Mouse (Mus musculus) cerebellum, postnatal 4 days (tissue): ENCODE results near the gene Rpl36-ps4.
"Not testable (repeated sequence)": the region's sequence is repeated elsewhere in the genome, so short reads cannot be mapped to it uniquely, and the experiment has no call there.

ENCODE experiments used
- DNase-seq, 2 experiments: peaks; one replicate each; pipeline ENCODE4 v3.0.0; 2022; ENCODE audit warnings: low spot score in 2 of 2, mixed read lengths in 1 of 2

Gene Rpl36-ps4

DNA sequence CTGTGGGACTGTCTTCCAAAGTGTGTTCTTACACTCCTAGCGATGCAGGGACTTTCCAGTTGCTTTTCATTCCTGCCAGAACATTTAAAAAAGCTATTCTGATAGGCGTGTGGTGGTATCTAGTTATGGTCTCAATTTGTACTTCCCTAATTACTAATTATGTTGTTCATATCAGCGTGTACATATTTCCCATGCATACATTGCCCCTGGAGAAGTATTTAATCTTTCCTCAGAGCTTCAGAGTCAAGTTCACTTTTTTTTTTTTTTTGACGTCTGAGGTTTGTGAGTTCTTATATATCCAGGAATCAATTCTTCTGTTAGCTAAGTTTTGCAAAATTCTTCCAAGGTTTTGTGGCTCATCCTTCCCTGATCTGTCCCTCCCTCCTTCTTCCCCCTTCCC is 15.4 kb downstream of the Rpl36-ps4 start:
- no peak for DNase-seq

DNA sequence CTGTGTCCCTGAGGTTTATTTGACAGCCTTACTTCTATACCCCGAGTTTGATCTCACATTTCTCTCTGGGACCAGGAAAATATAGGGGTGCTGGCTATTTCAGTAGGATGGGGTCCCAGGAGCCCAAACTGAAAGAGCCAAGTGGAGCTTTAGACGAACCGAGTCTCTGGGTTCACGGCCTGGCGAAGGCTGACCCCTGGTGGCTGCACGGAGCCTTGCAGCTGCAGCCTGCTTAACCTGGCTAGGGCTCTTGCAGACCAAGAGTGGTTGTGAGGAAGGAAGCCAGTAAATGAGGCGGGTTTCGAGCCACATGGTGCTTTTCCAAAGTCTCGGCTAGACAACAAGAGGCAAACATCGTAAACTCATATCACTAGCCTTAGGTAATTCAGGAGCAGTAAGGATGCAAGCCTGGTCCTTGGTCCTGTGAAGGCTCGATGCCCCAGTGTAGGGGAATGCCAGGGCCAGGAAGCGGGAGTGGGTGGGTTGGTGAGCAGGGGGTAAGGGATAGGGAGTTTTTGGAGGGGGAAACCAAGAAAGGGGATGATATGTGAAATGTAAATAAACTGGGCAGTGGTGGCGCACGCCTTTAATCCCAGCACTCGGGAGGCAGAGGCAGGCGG is 28.3 kb downstream of the Rpl36-ps4 start:
- peak; percentile 86 to 88 for DNase-seq

DNA sequence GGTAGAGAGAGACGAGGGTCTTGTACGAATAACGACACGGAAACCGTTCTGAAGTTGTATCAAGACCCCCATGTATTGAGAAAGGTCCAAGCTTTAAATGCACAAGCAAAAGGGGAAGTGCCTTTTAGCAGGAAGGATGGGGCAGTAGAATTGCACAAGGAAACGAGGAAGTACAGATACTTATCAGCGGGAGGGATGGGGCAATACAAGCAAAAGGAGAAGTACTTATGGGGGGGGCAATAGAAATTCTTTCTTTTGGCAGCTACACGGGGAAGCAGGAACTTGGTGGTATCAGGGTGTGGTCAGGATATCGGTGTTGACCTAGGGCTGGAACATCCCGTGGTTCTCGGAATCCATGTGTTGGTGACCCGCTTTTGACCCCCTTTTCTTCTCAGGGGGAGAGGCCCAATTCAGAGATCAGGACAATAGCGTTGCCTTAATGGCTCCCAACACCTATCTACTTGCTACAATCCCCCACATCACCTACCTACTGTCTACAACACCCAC is 33.9 kb downstream of the Rpl36-ps4 start:
- DNase-seq = not testable (repeated sequence)

DNA sequence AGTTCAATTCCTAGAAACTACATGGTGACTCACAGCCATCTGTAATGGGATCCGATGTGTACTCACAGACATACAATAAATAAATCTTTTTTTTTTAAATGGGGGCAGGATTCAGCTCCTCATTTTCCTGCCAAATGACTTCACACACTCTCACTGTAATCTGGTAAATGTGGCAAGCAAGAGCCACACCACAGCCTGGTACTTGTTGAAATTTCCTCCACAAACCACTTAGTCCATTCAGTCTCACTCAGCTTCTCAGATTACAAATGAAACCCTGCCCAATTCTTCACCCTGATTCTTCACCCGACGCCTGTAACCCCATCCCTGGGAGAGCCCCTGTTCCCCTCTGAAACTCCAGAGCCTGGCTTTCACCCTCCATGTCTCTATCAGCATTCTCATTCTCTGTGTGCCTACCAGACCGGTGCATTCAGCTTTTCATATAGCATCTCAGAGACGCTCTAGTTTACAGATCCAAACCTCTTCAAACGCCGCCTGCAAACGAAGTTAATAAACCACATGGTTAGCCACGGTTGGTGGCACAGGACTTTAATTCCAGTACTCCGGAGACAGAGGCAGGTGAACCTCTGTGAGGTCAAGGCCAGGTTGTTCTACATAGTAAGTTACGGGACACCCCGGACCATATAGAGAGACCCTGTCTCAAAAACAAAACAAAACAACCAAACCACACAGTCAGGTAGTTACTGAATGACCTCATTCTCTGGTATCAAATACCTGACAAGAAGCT is 36.5 kb downstream of the Rpl36-ps4 start:
- DNase-seq = no peak

DNA sequence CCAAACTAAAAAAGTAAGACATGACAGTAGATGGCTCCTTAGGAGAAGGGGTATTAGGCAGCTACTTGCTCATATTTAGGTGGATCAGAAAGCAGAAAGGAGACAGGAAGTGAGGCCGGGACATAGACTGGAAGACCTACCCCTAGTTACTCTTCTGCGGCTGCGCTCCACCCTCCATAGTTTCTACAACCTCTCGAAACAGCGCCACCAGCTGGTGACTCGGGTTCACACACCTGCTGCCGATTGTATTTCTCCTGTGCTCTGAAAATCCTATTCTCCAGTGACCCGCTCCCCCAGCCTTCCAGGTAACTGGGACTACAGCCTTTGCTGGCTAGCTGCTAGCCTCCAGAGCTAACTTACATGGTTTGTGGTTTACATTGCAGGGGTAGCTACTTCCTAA is 37.5 kb downstream of the Rpl36-ps4 start:
- peak in 1 of 2 experiments; percentile 16 for DNase-seq

DNA sequence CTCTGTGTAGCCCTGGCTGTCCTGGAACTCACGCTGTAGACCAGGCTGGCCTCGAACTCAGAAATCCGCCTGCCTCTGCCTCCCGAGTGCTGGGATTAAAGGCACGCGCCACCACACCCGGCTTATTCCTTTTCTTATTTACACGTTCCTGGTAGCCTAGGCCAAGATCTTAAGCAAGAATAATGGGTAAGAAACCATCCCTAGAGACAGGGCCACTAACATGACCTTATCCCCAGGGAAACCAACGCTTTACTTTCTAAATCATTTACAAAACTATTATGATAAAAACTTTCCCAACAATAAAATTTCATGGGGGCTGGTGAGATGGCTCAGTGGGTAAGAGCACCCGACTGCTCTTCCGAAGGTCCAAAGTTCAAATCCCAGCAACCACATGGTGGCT is 38.6 kb downstream of the Rpl36-ps4 start:
- not testable (repeated sequence) for DNase-seq

DNA sequence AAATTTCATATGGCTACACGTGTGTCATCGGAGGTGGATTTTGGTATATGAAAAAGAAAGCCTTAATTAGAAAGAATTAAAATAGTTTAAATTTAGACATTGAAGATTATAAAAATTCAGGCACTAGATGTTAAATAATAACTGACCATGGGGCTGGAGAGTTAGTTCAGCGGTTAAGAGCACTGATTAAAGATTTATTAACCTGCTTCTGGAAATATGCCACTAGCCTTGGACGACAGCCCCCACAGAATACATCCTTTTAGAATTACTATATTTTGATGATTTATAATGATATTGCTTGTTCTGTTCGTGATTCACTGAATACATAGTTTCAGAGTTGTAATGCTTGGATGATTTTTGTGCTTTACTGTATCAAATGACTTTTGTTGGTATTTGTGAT is 39.2 kb downstream of the Rpl36-ps4 start:
- not testable (repeated sequence) for DNase-seq

DNA sequence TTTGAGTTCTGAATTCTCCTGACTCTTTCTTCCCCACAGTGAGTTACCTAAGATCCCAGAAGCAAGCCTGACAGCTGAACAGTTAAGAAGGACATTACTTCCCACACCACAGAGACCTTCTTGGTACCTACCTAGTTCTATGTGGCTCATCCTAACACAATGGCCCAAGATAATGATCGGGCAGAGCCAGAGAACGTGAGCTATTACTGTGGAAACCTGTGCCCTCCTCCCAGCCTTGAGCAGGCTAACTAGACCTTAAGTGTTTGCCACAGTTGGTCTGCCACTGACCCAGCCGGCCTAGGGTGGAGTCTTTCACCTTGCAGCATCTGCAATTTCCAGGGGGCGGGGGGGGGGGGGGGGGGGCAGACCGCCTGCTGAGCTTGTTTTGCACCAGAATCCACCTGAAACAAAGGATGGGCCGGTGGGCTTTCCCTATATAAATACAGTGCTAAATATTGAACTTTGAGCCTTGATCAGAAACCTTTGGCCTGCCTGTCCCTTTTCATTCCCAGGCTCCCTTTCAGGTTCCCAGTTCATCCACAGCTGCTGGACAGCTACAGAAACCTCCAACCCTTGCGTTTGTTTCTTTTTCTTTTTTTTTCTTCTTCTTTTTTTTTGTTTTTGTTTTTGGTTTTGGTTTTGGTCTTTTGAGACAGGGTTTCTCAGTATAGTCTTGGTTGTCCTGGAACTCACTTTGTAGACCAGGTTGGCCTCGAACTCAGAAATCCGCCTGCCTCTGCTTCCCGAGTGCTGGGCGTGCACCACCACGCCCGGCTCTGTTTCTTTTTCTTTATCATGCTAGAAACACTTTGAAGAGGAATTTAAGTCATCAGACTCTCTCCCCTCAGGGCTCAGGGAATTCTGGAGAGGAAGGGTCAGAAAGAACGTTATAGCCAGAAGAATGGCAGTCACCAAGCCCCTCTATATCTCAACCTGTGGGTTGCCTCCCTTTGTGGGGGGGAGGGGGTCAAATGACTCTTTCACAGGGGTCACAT is 42.6 kb downstream of the Rpl36-ps4 start:
- no peak for DNase-seq

DNA sequence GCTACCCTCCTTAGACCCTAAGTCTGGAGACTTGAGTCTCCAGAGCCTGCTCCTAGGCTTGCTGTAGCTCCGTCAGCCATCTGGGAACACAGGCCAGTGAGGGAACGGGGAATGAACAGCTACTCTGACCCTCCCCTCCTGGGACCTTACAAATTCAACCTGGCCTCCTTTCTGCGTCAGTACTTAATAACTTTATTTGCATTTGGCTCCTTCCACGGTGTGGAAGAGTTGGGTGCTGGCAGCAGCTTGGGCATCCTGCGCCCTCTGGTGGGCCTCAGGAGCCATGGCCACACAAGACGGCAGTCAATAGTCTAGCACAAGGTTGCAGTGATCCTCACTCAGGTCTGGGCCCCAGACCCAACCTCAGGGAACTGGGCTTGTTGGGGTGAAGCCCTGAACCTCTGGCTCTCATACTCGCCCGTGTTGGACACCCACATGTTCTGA is 47.7 kb downstream of the Rpl36-ps4 start:
- DNase-seq = not testable (repeated sequence)
